Mouse (Mus musculus): ENCODE results near the gene Olfr954. TPM values are rescaled to one million over a fixed set of nuclear protein-coding genes. Genes with fewer than 3 reads are reported as not detected.

Olfr954 gene
- not detected in 2 replicates for polyA plus RNA-seq (2015; fragmentation: Nextera tagmentation; extraction: Ambion mirVana)

DNA sequence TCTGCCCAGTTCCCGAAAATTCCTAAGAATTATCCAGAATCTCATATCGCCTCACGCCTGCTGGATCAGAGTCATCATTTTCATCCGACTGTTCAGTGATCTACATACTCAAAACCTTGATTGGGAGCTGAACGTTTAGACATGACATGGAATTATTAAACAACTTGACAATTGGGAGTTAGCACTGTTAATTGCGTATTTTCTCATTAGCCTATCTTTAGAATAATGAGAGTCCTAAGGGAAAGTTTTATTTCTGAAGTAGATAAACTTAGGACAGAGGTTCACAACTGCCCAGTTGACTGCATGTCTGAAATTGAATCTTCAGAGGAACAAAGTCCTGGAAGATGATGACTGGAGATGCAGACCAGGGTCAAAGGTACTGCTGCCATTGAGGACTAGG lies at the start of gene Olfr954:
Gene Olfr954 (plus strand): TSS at position 301 of the 400 bp plus-strand sequence.
- H3K4me1 ChIP-seq = no peaks in the 10 kb centered on the region
- no peak within 1 kb of the TSS for H3K4me2 ChIP-seq
- H3K9ac ChIP-seq = no peak within 1 kb of the TSS
- no peak within 1 kb of the TSS for H3K4me3 ChIP-seq
- 78% methylated on average over 6 of the region's 6 CpGs for WGBS
- H3K36me3 ChIP-seq = no peaks in the 10 kb centered on the region
- H3K27ac ChIP-seq = no peak within 1 kb of the TSS
- no peak for ATAC-seq (ENCODE audit: borderline replicate concordance, extremely low read depth, low FRiP score, low TSS enrichment)
- H3K9me3 ChIP-seq = no peaks in the 10 kb centered on the region
- no peaks in the 10 kb centered on the region for H3K27me3 ChIP-seq

DNA sequence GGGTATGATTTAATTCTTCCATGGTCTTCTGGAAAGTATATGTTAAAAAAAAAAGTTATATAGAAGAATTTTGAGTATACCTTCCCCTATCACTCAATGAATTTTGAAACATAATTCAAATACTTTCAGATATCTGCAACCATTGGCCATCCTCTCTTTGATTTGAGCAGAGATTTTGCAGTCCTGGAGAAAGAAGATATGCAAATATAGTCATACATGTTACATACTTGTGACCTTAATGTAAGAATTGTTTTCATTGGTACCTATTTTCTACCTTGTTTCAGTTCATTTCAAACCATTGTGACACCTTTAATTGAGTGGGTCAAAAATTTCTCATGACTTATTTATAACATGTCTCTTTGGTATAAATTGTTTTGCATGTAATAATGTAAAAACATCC lies 29.5 kb upstream of the Olfr954 start, which contains the start of gene Olfr952:
Gene Olfr952 (minus strand): TSS at position 101 of the 400 bp plus-strand sequence.
- Histone ChIP-seq H3K9ac (no peak within 1 kb of the TSS), H3K9me3 (no peaks in the 10 kb centered on the region), H3K36me3 (no peaks in the 10 kb centered on the region), H3K4me1 (no peaks in the 10 kb centered on the region), H3K4me3 (no peak within 1 kb of the TSS), H3K4me2 (no peak within 1 kb of the TSS), H3K27ac (no peak within 1 kb of the TSS), H3K27me3 (no peaks in the 10 kb centered on the region)
- ATAC-seq (ENCODE audit: borderline replicate concordance, extremely low read depth, low FRiP score, low TSS enrichment) = no peak

- H3K4me2 ChIP-seq = no peak within 1 kb of the TSS
- 38% methylated on average over 1 of the region's 1 CpGs for WGBS
- H3K27me3 ChIP-seq = no peaks in the 10 kb centered on the region
- no peaks in the 10 kb centered on the region for H3K36me3 ChIP-seq
- H3K27ac ChIP-seq = no peak within 1 kb of the TSS
- no peak for ATAC-seq (ENCODE audit: borderline replicate concordance, extremely low read depth, low FRiP score, low TSS enrichment)
- H3K9ac ChIP-seq = no peak within 1 kb of the TSS
- H3K4me1 ChIP-seq = no peaks in the 10 kb centered on the region
- H3K9me3 ChIP-seq = no peaks in the 10 kb centered on the region
- no peak within 1 kb of the TSS for H3K4me3 ChIP-seq
Observed at GRCm38 (mm10) chr9:39471844-39472243, 15.3 kb downstream of the Olfr954 start, which contains the start of gene Olfr955. Olfr955 (minus strand) TSS chr9:39471944.

- WGBS = 59% methylated on average over 2 of the region's 2 CpGs
- no peaks in the 10 kb centered on the region for H3K27me3 ChIP-seq
- H3K9ac ChIP-seq = no peak within 1 kb of the TSS
- no peak for ATAC-seq (ENCODE audit: borderline replicate concordance, extremely low read depth, low FRiP score, low TSS enrichment)
- H3K4me2 ChIP-seq = no peak within 1 kb of the TSS
- no peak within 1 kb of the TSS for H3K27ac ChIP-seq
- H3K4me3 ChIP-seq = no peak within 1 kb of the TSS
- no peaks in the 10 kb centered on the region for H3K4me1 ChIP-seq
- H3K9me3 ChIP-seq = no peaks in the 10 kb centered on the region
- no peaks in the 10 kb centered on the region for H3K36me3 ChIP-seq
Observed at GRCm38 (mm10) chr9:39493895-39494294, 37.4 kb downstream of the Olfr954 start, which contains the start of gene Olfr44. Olfr44 (minus strand) TSS chr9:39493995.

- Histone ChIP-seq H3K4me1 (no peaks in the 10 kb centered on the region), H3K27ac (no peak overlapping the region), H3K27me3 (no peaks in the 10 kb centered on the region), H3K9me3 (no peaks in the 10 kb centered on the region), H3K4me3 (no peak overlapping the region), H3K9ac (no peak overlapping the region), H3K4me2 (no peak overlapping the region), H3K36me3 (no peaks in the 10 kb centered on the region)
- WGBS = 7% methylated on average over 6 of the region's 6 CpGs
- ATAC-seq (ENCODE audit: borderline replicate concordance, extremely low read depth, low FRiP score, low TSS enrichment) = no peak
Observed at GRCm38 (mm10) chr9:39508998-39509397, 52.5 kb downstream of the Olfr954 start.

DNA sequence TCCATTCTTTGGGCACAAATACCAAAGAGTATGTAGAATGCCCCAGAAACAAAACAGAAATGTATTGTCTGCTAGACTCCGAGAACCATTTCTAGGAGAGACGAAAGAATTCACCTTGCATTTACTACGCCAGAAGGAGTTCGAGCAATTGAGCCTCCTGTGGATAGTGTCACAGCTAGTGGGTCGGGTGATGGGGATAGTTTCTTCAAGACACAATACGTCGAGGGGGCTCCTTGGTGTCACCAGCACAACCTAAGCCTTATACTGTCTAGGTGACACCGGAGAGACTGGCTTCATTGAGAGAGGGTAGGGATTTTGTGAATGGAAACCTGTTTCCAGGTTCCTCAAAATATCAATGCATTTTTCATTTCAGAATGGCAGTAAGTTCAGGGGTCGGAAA lies 52.9 kb downstream of the Olfr954 start:
- H3K36me3 ChIP-seq = no peaks in the 10 kb centered on the region
- no peak for ATAC-seq (ENCODE audit: borderline replicate concordance, extremely low read depth, low FRiP score, low TSS enrichment)
- 83% methylated on average over 9 of the region's 9 CpGs for WGBS

More for the DNA sequence above, 52.9 kb downstream of the Olfr954 start:
- no peak overlapping the region for H3K4me2 ChIP-seq
- no peaks in the 10 kb centered on the region for H3K4me1 ChIP-seq
- H3K9me3 ChIP-seq = no peaks in the 10 kb centered on the region
- no peaks in the 10 kb centered on the region for H3K27me3 ChIP-seq
- H3K27ac ChIP-seq = no peak overlapping the region
- no peak overlapping the region for H3K9ac ChIP-seq
- no peak overlapping the region for H3K4me3 ChIP-seq

Other genes with a start within 250 kb of the Olfr954 start
- not detected in 2 replicates for gene Olfr1537, start 206.7 kb upstream of the Olfr954 start, polyA plus RNA-seq (2015; fragmentation: Nextera tagmentation; extraction: Ambion mirVana)
- gene Olfr945, start 179.9 kb upstream of the Olfr954 start, polyA plus RNA-seq (2015; fragmentation: Nextera tagmentation; extraction: Ambion mirVana) = not detected in 2 replicates
- gene Olfr948, start 130.7 kb upstream of the Olfr954 start, polyA plus RNA-seq (2015; fragmentation: Nextera tagmentation; extraction: Ambion mirVana) = not detected in 2 replicates
- gene Olfr951, start 69.3 kb upstream of the Olfr954 start, polyA plus RNA-seq (2015; fragmentation: Nextera tagmentation; extraction: Ambion mirVana) = not detected in 2 replicates
- gene Olfr952, start 29.6 kb upstream of the Olfr954 start, polyA plus RNA-seq (2015; fragmentation: Nextera tagmentation; extraction: Ambion mirVana) = not detected in 2 replicates
- gene Olfr955, start 15.2 kb downstream of the Olfr954 start, polyA plus RNA-seq (2015; fragmentation: Nextera tagmentation; extraction: Ambion mirVana) = not detected in 2 replicates
- gene Olfr44, start 37.3 kb downstream of the Olfr954 start, polyA plus RNA-seq (2015; fragmentation: Nextera tagmentation; extraction: Ambion mirVana) = not detected in 2 replicates
- not detected in 2 replicates for gene Olfr957, start 59.1 kb downstream of the Olfr954 start, polyA plus RNA-seq (2015; fragmentation: Nextera tagmentation; extraction: Ambion mirVana)
- gene Olfr958, start 97.4 kb downstream of the Olfr954 start, polyA plus RNA-seq (2015; fragmentation: Nextera tagmentation; extraction: Ambion mirVana) = not detected in 2 replicates
- not detected in 2 replicates for gene Olfr959, start 118.9 kb downstream of the Olfr954 start, polyA plus RNA-seq (2015; fragmentation: Nextera tagmentation; extraction: Ambion mirVana)
- gene AW551984, start 147.7 kb downstream of the Olfr954 start, polyA plus RNA-seq (2015; fragmentation: Nextera tagmentation; extraction: Ambion mirVana) = 8.2 and 10.0 TPM in 2 replicates
- not detected in 2 replicates for gene Olfr148, start 154.0 kb downstream of the Olfr954 start, polyA plus RNA-seq (2015; fragmentation: Nextera tagmentation; extraction: Ambion mirVana)
- not detected in 2 replicates for gene Olfr960, start 164.7 kb downstream of the Olfr954 start, polyA plus RNA-seq (2015; fragmentation: Nextera tagmentation; extraction: Ambion mirVana)
- not detected in 2 replicates for gene Olfr961, start 188.4 kb downstream of the Olfr954 start, polyA plus RNA-seq (2015; fragmentation: Nextera tagmentation; extraction: Ambion mirVana)
- not detected in 2 replicates for gene Olfr963, start 210.5 kb downstream of the Olfr954 start, polyA plus RNA-seq (2015; fragmentation: Nextera tagmentation; extraction: Ambion mirVana)

Measured in lung, embryonic 15.5 days (tissue).